Mouse (Mus musculus) testis, adult 10 weeks (tissue): Measurements from ENCODE around the gene Il1a. TPM values are rescaled to one million over a fixed set of nuclear protein-coding genes. Genes with fewer than 3 reads are reported as not detected.

Source experiments
- polyA plus RNA-seq: library from polyadenylated mRNA; stranded (reverse); fragments of 350-450 nt; fragmentation: Illumina TruSeq; extraction: RNeasy Lipid Tissue Mini Kit (QIAGEN cat#74804); gene quantifications from one replicate; pipeline ENCODE4 v1.2.3, GENCODE M21; 2014; ENCODE audit warnings: low read depth, low replicate concordance

Gene Il1a
- polyA plus RNA-seq = 1.1 TPM

DNA sequence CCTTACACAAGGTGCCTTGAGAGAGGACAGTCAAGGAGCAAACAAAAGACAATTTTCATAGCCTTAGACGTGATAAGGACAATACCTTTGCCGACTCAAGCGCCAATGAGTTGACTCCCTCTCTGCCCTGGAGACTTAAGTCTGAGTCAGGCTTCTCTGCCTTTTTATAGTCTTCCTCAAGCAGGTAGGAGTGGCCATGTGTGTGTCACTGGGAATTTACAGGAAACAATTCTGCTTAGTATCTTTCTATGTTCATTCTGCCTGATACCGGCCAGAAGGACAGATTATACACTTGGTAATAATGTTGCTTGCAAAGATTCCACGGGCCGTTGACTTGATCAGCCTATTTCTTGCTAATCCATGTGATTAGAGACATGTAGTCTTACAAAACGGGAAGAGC lies at the start of gene Il1a:
TSS of gene Il1a (minus strand) at position 137 of the 400 bp plus-strand sequence.

GRCm38 (mm10) chr2:129296671-129297588 lies 12.8 kb downstream of the Il1a start, which contains the start of gene Ckap2l:
Ckap2l (minus strand) TSS chr2:129297212.

Other genes with a start within 250 kb of the Il1a start
- 0.81 TPM for gene Ttl, start 244.0 kb downstream of the Il1a start, polyA plus RNA-seq
- gene Polr1b, start 209.0 kb downstream of the Il1a start, polyA plus RNA-seq = 1.8 TPM
- gene Chchd5, start 180.3 kb downstream of the Il1a start, polyA plus RNA-seq = 5.3 TPM
- gene Slc20a1, start 111.2 kb downstream of the Il1a start, polyA plus RNA-seq = 20.5 TPM
- gene Ckap2l, start 12.8 kb downstream of the Il1a start, polyA plus RNA-seq = 88.5 TPM
- 0.94 TPM for gene Il1b, start 61.2 kb upstream of the Il1a start, polyA plus RNA-seq
- gene F830045P16Rik, start 226.6 kb upstream of the Il1a start, polyA plus RNA-seq = not detected